Mouse (Mus musculus) thymus, postnatal 10 days (tissue): ENCODE measurements around the gene Cdkn2c.
"Not testable (repeated sequence)": the region's sequence is repeated elsewhere in the genome, so short reads cannot be mapped to it uniquely, and the experiment has no call there.

ENCODE experiments used
- DNase-seq, 2 experiments: peaks; one replicate each; pipeline ENCODE4 v3.0.0; 2021; ENCODE audit warnings: low spot score in 2 of 2

Cdkn2c gene

DNA sequence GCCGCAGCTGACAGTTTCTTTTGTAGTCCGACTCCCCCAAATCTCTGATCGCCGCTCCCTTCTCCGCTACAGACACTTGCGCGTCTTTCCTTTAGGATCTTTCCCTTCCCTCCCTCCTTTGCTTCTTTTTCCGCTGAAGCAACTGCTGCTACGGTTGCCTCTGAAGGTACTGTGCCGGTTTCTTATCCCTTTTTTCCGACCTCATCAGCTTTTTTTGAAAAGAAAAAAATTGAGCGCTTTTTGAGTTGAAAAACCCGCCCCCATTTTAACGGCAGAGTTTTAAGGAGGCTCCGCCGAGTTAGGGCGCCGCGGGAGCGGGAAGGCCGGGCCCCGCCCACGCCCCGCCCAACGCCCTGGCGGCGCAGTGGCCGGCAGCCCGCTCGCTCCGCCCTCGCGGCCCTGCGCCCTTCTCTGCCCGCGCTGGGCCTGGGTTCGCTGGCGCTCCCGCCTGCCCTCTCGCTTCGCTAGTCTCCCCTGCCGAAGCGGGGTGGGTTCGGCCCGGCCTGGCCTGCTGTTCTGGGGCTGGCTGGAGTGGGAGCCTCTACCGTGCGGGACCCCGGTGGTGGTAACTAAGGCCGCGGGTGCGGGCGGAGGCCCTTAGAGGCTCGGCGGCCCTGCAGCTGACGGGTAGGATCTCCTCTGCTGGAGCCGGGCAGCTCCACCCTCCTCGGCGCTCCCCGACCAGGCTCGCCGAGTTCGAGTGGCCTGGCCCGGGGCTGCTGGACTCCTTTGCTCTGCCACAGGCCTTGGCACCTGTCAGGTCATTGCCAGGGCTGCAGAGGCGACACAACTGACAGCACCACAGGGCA, at the start of gene Cdkn2c:
Cdkn2c (minus strand) TSS at position 729 of the 809 bp plus-strand sequence.
- DNase-seq = peak; percentile 70 to 78

DNA sequence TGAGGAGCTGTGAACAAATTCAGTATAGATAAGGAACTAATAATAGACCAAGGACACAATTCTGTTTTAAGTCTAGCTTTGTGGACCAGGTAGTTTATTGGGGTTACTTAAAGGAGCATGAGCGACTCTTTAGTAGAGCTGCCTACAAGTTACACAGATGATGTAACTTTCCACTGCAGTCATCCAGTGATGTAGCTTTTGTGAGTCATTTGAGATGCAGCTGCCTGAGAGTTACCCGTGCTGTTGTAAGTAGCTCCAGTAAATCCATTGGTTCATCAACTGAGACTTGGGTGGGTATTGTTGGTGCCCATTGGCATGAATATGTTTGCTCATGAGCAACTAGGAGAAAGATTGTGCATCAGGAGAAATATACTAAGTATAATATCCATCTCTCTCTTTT, 38.4 kb upstream of the Cdkn2c start:
- DNase-seq = no peak

DNA sequence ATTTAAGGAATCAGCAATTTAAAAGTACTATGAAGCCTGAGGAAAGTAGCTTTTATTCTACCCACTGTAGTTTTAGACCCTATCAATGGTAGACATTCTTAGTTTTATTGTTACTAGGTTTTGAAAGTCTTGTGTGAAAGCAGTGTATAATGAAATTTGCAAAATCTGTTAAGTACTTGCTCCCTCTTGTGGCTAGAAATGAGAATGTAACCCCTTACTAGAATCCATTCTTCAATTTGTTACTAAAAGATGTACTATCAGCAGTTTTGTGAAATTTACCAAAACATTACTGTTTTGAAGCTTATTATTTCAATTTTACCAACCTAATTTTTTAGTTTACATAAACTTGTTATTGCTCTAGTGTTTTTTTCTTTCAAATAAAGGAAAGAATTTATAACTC, 36.6 kb upstream of the Cdkn2c start:
- DNase-seq = peak in 1 of 2 experiments; percentile 29

DNA sequence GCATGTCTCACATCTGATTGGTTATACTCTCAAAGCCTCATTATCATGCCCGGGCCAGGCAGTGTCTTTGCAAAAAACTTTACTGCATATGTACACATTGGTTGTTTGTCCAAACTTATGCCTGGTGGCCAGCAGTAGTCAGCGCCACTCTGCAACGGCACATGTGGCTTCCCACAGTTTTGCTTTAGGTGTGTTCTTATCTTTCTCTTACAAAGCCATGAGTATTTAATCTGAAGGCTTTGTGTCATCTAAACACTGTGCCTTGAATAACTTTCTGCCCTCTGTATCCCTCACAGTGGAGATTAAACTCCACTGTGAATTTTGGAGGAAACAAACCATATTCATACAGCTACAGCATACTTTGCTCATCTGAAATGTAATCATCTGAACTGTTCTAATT, 33.7 kb upstream of the Cdkn2c start:
- DNase-seq = not testable (repeated sequence)

DNA sequence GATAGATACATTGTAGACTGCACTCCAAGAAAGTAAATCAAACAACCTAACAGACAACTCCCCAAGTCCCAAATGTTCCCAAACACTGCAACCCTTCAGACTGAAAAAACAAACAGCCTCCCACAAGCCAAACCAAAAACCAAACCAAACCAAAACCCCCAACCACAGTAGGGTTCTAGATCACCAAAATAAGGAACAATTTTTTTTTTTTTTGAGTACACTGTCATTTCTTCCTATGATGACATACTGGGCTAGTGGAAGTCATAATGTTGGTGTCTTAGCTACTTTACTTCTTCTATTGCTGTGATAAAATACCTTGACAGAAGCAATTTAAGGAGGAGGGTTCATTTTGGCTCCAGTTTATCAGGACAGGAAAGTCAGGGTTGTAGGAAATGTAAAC, 25.7 kb upstream of the Cdkn2c start:
- no peak for DNase-seq

DNA sequence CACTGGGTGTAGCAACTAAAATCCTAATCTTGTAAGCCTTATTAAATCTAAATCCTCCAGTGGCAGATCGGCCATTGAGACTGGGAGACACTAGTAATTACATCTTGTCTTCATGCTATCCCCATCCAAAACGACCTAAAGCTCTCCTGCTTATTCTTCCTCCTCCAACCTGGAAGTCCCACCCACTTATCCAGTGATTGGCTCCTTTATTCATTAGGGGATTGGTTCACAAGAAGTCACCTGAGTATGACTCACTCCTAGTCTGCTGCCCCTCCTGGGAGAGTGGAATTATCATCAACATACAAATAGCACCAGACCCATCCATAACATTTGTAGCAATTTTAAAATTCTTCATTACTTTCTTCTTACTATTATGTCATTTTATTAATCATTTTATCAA, 16.6 kb upstream of the Cdkn2c start:
- no peak for DNase-seq

DNA sequence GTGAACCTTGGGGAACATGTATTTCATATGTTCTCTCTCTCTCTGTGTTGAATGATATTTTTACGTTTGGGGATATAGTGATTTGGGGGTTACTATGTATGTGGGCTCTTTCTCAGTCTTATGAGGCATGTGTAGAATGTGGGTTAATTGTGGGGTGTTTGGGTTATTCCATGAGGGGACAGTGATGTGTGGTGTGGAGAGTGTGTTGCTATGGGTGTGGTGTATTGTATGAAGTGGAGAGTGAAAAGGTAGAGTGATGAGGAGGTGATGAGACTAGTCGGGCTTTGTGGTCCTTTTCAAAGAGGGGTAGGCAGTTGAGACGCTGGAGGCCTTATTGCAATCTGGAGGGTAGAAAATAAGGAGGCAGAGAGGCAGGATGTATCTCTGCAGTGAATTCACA, 10.2 kb upstream of the Cdkn2c start:
- no peak for DNase-seq

DNA sequence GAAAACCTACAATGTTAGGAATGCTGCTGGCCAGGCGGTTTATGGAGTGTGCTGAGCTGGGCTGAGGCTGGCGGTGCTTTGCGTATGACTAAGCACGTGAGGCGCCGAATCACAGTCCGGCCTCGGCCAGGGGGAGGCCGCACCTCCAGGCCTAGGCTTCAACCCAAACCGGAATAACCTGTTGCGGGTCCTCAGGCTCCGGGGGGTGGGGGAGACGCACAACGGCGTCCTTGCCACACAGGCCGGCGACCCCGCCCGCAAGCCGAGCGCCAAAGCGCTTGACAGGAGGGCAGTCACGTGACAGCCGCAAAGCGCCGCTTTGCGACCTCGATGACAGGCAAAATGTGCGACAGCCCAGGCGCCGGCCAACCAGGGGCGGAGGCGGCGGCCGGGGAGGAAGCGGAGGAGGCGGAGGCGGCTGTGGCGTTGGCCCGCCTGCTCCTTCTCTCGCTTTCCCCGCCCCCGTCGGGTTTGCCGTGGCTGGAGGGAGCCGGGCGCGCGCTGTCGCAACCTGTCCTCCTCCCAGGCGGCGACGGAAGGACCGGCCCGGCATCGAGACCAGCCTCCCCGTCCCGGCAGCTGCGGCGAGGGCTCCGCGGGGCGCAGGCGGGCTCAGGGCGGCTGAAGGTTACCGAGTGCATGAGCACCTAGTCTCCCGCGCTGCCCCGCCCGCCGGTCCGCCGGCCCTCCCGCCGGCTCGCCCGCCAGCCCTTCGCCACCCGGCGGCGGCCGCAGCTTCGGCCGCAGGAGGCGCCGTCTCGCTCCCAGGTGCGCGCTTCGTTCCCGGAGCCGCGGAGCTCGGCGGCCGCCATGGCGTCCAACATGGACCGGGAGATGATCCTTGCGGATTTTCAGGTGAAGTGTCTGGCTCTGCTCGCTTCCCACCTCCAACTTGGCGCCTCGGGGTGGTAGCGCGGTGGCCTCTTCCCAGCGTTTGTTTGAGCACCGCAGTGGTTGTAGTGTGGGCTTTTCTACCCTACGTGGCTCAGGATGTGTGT, 9.5 kb upstream of the Cdkn2c start, which contains the start of gene Faf1:
Faf1 (plus strand) TSS at position 371 of the 998 bp plus-strand sequence.
- peak; percentile 96 for DNase-seq

DNA sequence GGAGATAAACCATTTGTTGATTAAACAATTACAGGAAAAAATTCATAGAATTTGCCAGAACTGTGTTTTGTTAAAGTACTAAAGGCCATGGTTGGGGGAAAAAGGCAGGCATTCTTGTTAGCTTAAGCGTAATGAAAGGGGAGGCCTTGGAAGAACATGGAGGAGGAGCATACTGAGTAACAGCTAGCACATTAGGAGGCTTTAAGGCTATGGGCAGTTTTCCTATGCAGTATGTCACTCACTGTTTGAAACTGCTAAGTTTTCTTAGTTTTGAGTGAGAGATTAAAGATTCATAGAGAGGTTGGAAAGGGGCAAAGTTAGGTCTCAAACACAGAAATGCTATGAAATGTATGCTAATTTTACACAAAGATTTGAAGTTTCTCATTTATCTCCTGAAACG, 7.1 kb upstream of the Cdkn2c start:
- DNase-seq = no peak

DNA sequence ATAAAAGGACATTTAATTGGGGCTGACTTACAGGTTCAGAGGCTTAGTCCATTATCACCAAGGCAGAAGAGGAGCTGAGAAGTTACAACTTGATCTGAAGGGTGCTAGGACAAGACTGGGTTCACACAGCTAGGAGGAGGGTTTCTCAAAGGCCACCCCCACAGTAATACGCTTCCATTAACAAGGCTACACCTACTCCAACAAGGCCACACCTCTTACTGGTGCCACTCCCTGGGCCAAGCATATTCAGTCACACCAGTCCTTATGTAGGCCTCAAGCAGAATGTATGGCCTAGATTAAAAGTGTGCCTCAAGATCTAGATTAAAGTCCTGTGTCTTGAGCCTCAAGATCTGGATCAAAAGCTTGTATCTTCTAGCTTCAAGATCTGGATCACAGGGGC, 5.0 kb upstream of the Cdkn2c start:
- DNase-seq = no peak

DNA sequence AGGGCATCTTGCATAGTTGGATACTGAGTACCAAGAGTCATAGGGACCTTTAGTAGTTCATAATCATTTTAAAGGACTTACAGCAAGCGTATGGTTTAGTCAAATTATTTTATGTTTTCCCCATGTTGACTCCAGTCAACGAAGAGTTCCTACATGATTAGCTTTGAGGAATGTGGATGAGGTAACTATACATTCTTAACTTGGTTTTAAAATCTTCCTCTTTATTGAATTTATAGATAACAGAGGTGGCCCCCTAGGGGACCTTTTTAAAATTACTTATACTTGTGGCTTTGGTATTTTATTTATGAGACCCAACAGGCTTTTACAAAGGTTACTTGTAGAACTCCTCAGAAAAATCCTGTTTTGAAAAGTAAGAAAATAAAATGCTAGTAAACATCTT, 3.2 kb upstream of the Cdkn2c start:
- peak in 1 of 2 experiments; percentile 19 for DNase-seq

DNA sequence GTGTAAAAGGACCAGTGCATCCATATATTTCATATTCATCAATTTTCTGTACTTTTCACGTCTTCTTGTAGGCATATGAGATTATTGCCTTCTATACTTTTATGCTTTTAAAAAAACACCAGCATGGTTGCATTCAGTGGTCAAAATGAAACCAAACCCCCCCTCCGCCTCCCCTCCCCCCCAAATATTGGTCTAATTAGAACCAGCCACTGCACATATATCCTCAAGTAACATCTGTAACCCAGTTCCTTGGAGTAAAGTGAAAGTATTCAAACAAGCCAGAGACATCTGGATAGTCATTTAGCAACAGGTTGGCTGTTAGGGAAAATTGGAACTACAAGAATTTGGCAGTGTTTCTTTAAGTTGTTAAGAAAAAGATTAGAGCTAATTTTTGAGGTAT, 529 bp upstream of the Cdkn2c start:
- no peak for DNase-seq

DNA sequence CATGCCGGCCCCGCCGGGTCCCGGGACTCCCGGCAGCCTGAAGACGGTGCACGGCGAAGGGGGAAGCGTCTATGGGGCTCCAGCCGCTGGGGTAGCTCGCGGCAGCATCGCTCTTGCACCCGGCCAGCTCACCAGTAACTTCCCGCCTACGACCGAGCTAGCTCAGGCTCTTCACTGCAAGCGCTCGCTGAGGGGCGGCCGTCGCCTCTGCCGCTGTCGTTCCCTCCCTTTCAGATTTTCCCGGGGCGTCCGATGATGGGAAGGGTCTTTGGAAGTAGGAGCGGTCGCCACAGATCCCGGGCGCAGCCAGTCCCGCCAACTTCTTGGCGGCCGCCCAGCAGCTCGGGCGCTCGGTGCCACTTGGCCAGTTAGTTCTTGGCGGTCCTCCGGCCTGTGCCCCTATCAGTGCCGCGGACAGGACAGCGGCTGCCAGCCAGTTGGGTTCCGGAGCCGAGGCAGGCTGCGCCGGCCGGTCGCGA, 968 bp downstream of the Cdkn2c start:
- peak; percentile 34 to 53 for DNase-seq

DNA sequence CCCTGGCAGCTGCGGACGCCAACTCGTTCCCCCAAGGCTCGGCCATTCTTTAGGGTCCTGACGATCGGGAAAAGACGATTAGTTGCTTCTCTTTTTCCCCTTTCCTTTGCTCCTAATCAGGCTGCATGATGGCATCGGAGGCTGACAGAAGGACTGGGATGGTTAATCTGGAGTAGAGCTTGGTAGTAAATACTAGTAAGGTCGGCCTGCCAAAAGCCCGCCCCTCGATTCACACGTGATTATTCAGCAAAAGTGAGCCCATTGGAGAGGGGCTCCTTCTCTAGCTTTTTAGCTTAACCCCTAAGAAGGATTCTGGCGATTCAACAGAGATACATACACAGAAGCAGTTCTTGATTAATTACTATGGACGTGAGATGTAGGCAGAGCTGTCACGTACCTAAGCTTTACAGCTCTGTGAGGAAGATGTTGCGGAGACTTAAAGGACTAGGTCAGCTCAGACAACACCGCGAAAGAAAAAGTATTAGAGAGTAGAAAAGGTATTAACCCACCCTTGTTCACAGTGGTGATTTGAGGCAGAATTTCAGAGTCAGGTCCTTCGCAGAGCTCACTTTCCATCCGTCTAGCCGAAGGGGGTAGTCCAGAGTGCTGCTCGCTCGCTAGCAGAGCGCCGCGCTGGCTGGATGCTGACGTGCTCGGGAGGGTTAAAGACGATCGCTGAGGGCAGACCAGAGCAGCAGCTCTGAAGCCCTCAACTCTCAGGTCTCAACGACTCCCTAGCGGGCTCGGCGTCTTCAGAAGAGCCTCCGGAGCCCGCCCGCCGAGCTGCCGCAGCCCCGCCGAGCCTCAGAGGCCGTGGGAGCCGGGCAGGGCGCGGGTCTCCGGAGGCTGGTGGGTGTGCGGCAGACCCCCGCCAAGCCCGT, 1.6 kb downstream of the Cdkn2c start:
- DNase-seq = peak; percentile 42 to 50

DNA sequence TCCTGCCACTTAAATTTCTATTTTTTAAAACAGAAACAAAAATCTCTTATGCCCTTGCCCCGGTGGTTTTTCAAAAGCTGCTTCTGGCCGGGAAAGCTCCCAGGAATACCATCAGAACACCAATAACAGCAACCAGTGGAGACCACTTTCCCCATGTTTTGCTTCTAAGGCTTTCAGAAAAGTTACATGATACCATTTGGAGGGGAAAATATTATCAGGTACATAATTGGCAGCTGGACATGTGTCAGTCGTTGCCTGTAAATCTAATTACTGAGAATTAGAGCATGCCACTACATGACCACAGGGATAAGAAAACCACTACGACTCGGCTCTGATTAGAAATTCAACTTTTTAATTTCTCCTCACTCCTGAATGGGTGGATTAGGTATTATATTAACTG, 2.9 kb downstream of the Cdkn2c start:
- no peak for DNase-seq

DNA sequence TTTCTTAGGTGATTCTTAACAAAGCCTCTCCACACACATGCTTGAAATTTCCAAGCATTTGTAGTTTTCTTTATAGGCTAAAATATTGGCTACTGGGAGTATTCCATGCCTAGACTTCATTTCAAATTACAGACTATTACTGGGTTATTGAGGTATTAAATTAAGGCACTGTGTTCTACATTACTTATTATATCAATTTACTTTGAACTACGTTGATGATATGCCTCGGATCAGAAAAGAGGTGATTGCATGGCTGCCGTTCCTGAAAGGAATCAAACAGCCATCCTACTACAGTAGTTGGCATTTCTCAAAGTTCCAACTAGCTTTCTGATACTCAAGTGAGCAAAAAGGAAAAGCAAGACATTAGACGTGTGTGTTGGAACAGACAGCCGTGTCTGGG, 4.7 kb downstream of the Cdkn2c start:
- DNase-seq = no peak

DNA sequence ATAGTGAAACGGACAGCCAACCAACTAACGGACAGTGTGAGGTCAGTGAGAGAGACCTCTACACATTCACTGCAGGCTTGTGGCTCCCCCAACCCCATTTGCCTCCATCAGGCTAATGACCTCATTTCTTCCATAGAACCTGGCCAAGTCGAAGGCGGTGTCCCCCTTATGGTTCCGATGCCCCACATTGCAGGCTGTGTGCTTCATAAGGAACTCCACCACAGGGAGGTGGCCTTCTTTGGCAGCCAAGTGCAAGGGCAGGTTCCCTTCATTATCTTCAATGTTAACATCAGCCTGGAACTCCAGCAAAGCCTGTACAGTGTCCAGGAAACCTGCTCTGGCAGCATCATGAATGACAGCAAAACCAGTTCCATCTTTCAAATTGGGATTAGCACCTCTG, 5.8 kb downstream of the Cdkn2c start:
- no peak for DNase-seq

DNA sequence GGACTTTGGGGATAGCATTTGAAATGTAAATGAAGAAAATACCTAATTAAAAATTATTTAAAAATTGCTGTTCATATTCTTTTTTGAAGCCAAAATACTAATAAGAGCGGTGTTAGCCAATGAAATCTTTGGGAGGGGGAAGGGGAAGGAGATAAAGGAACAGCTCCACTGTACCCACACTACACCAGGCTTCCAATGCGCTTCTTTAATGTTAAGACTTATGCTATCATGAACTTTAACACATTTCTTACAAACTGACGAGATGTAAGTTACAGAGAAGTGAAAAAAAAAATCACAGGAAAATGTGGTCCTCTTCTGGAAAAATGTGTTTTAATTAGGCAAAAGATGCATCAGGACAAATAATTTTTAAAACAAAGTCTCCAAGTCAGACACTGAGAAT, 6.4 kb downstream of the Cdkn2c start:
- DNase-seq = no peak

DNA sequence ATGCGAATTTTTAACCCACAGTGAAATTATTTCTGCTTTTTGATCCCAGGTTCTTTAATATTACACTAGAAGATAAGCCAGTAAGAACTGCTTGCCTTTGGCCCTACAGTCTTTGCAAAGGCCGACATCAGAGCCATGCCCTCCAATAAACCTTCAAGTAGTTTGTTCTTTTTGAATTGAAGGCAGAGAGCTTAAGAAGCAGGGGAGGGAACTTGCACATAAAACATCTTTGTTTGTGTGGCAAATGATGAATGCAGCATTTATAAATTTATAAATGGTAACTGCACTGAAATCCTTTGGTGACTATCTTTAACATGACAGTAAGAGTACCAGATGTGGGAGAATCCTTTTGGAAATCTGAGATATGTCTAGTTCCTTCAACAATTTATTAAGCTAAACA, 7.4 kb downstream of the Cdkn2c start:
- no peak for DNase-seq

DNA sequence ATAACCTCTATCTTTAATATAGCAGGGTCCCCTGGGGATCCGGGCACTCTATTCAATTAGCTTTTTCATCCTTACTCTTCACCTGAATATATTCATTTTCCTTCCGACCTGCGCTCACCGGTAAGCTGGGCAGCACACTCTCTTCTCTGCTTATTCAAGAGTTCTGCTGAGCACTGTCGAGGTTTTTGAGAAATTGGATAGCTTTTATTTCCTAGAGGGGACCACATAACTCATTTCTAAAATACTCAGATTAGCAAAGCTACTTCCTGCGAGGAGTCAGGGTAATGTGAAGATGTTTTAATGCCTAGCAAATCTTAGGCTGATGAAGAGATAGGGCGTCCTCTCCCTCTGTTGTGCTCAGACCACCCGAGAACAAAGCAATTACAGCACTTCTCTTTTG, 8.2 kb downstream of the Cdkn2c start:
- DNase-seq = no peak

DNA sequence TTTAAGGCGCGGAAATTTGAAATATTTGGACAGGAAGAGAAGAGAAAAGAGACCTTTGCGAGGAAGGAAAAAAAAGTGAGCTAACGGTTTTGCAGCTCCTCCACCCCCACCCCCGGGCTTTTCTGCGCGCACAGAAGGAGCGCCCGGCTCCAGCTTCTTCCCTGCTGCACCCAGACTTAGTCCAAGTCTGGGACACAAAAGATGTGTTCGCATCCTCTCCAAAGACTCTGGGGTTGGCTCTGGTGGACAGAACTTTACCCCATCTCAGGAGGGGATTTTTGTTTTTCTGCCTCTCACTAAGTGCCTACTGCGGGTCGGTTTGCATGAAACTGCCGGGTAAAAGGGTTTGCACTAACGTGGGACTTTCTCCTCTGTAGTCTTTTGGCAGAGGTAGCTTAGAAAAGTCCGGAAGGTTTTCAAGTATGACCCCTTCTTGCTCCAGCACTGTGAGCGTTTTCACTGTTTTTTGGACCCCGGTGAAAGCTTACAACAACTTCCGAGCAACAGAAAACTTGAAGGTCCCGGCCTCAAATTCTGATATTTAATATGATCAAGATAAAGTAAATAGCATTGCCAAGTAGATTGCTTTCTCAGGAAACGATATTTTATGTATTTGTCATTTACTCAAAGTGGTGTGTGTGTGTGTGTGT, 9.0 kb downstream of the Cdkn2c start:
- no peak for DNase-seq
